Mouse (Mus musculus) CH12.LX (cell line): Measurements from ENCODE around the gene Lsm2. TPM values are rescaled to one million over a fixed set of nuclear protein-coding genes. Genes with fewer than 3 reads are reported as not detected.

Experiments used
- DNase-seq: peaks from one replicate; pipeline ENCODE4 v3.0.0-alpha.2; 2013; ENCODE audit errors: extremely low read depth
- H3K27ac ChIP-seq: 2 replicates; pipeline ENCODE4 v1.5.1; 2012; ENCODE audit warnings: low read depth, mild to moderate bottlenecking, control low read depth, moderate library complexity; ENCODE audit not compliant: insufficient read depth
- H3K27me3 ChIP-seq: replicated peaks from 2 replicates; pipeline ENCODE3; 2012; ENCODE audit warnings: inconsistent platforms
- H3K36me3 ChIP-seq, 2 experiments: replicated peaks in 1 of 2; 2 replicates each; pipeline versions ENCODE3 to v1.6.1; 2012; ENCODE audit warnings: inconsistent platforms in 1 of 2, low read length in 1 of 2, mild to moderate bottlenecking in 1 of 2, mixed read lengths in 1 of 2, moderate library complexity in 1 of 2; ENCODE audit not compliant: control insufficient read depth in 1 of 2, insufficient read depth in 1 of 2
- H3K4me1 ChIP-seq, 2 experiments: 2 replicates each; pipeline ENCODE4 v1.6.1; 2012; ENCODE audit warnings: inconsistent platforms in 1 of 2, moderate library complexity in 1 of 2; ENCODE audit not compliant: insufficient read depth in 2 of 2, control insufficient read depth in 1 of 2
- H3K4me2 ChIP-seq: 2 replicates; pipeline ENCODE4 v1.6.1; 2012; ENCODE audit warnings: low read depth, mild to moderate bottlenecking, control low read depth; ENCODE audit not compliant: poor library complexity, insufficient read depth, severe bottlenecking
- H3K4me3 ChIP-seq, 3 experiments: fragments of 150-350 bp in 1 of 3; sonication (generic) in 1 of 3; replicated peaks in 1 of 3; 2 replicates each; pipeline versions ENCODE3 to v1.5.1; 2011 to 2012; ENCODE audit warnings: low read depth in 2 of 3, low read length in 2 of 3, mild to moderate bottlenecking in 2 of 3, moderate library complexity in 2 of 3, control low read depth in 1 of 3, improper control_type of control experiment in 1 of 3, inconsistent platforms in 1 of 3, mixed read lengths in 1 of 3; ENCODE audit not compliant: poor library complexity in 1 of 3
- H3K79me2 ChIP-seq: replicated peaks from 2 replicates; pipeline ENCODE4 v1.6.1; 2012; ENCODE audit warnings: mild to moderate bottlenecking, moderate library complexity; ENCODE audit not compliant: control insufficient read depth, poor library complexity, insufficient read depth, severe bottlenecking; ENCODE audit errors: extremely low read depth
- H3K9ac ChIP-seq: 2 replicates; pipeline ENCODE4 v1.6.1; 2012; ENCODE audit warnings: low read depth, mild to moderate bottlenecking, control low read depth, moderate library complexity; ENCODE audit not compliant: insufficient read depth
- H3K9me3 ChIP-seq: replicated peaks from 2 replicates; pipeline ENCODE3; 2012; ENCODE audit warnings: low read length, inconsistent platforms, mixed read lengths
- BHLHE40 ChIP-seq: IDR thresholded peaks from 2 replicates; pipeline ENCODE4 v1.6.1; 2011; ENCODE audit warnings: mild to moderate bottlenecking, low read depth, low read length, improper control_type of control experiment
- CHD1 ChIP-seq: IDR thresholded peaks from 2 replicates; pipeline ENCODE4 v1.6.1; 2012; ENCODE audit warnings: low read depth, low read length, improper control_type of control experiment, inconsistent platforms
- CHD2 ChIP-seq: IDR thresholded peaks from 2 replicates; pipeline ENCODE4 v1.6.1; 2011; ENCODE audit warnings: low read length, improper control_type of control experiment
- CTCF ChIP-seq, 2 experiments: IDR thresholded peaks in 1 of 2; conservative IDR thresholded peaks in 1 of 2; 2 replicates each; pipeline ENCODE4 v1.5.1; 2011 to 2012; ENCODE audit warnings: low read depth in 2 of 2, low read length in 2 of 2, improper control_type of control experiment in 1 of 2, inconsistent platforms in 1 of 2, mild to moderate bottlenecking in 1 of 2, moderate library complexity in 1 of 2
- ELF1 ChIP-seq: IDR thresholded peaks from 2 replicates; pipeline ENCODE4 v1.6.1; 2014; ENCODE audit warnings: low read depth, mild to moderate bottlenecking, inconsistent platforms, low read length, improper control_type of control experiment
- EP300 ChIP-seq: IDR thresholded peaks from 2 replicates; pipeline ENCODE4 v1.6.1; 2011; ENCODE audit warnings: low read length, improper control_type of control experiment
- ETS1 ChIP-seq: conservative IDR thresholded peaks from 2 replicates; pipeline ENCODE4 v1.6.1; 2012; ENCODE audit warnings: low read depth, mild to moderate bottlenecking, inconsistent platforms, low read length, improper control_type of control experiment, moderate library complexity
- GABPA ChIP-seq: IDR thresholded peaks from 2 replicates; pipeline ENCODE4 v1.6.1; 2012; ENCODE audit warnings: low read depth, low read length, improper control_type of control experiment, inconsistent platforms; ENCODE audit not compliant: insufficient replicate concordance
- HCFC1 ChIP-seq: IDR thresholded peaks from 2 replicates; pipeline ENCODE4 v1.6.1; 2012; ENCODE audit warnings: low read depth, mild to moderate bottlenecking, inconsistent platforms, low read length, improper control_type of control experiment
- IRF4 ChIP-seq: IDR thresholded peaks from 2 replicates; pipeline ENCODE4 v1.6.1; 2014; ENCODE audit warnings: low read depth, mild to moderate bottlenecking, inconsistent platforms, low read length, improper control_type of control experiment
- KAT2A ChIP-seq: IDR thresholded peaks from 2 replicates; pipeline ENCODE4 v1.6.1; 2012; ENCODE audit warnings: low read length, improper control_type of control experiment, inconsistent platforms; ENCODE audit not compliant: insufficient replicate concordance
- MAX ChIP-seq: IDR thresholded peaks from 2 replicates; pipeline ENCODE4 v1.6.1; 2011; ENCODE audit warnings: low read length, improper control_type of control experiment
- MAZ ChIP-seq: IDR thresholded peaks from 2 replicates; pipeline ENCODE4 v1.6.1; 2012; ENCODE audit warnings: low read depth, mild to moderate bottlenecking, inconsistent platforms, low read length, improper control_type of control experiment, moderate library complexity
- MEF2A ChIP-seq: IDR thresholded peaks from 2 replicates; pipeline ENCODE4 v1.6.1; 2014; ENCODE audit warnings: low read depth, mild to moderate bottlenecking, inconsistent platforms, low read length, improper control_type of control experiment, borderline replicate concordance
- MXI1 ChIP-seq: IDR thresholded peaks from 2 replicates; pipeline ENCODE4 v1.6.1; 2011; ENCODE audit warnings: mild to moderate bottlenecking, low read depth, low read length, improper control_type of control experiment
- NELFE ChIP-seq: IDR thresholded peaks from 2 replicates; pipeline ENCODE4 v1.6.1; 2011; ENCODE audit warnings: low read depth, low read length, improper control_type of control experiment
- POLR2A ChIP-seq: IDR thresholded peaks from 2 replicates; pipeline ENCODE4 v1.6.1; 2011; ENCODE audit warnings: low read depth, mild to moderate bottlenecking, improper control_type of control experiment, low read length
- POLR2AphosphoS2 ChIP-seq: IDR thresholded peaks from 2 replicates; pipeline ENCODE4 v1.6.1; 2011; ENCODE audit warnings: low read depth, low read length, improper control_type of control experiment
- RCOR1 ChIP-seq: conservative IDR thresholded peaks from 2 replicates; pipeline ENCODE4 v1.6.1; 2012; ENCODE audit warnings: low read depth, mild to moderate bottlenecking, inconsistent platforms, low read length, improper control_type of control experiment
- SIN3A ChIP-seq: IDR thresholded peaks from 2 replicates; pipeline ENCODE4 v1.6.1; 2012; ENCODE audit warnings: low read length, improper control_type of control experiment, inconsistent platforms
- TBP ChIP-seq: conservative IDR thresholded peaks from 2 replicates; pipeline ENCODE4 v1.6.1; 2011; ENCODE audit warnings: low read depth, low read length, improper control_type of control experiment
- TCF12 ChIP-seq: IDR thresholded peaks from 2 replicates; pipeline ENCODE4 v1.6.1; 2014; ENCODE audit warnings: low read depth, mild to moderate bottlenecking, inconsistent platforms, low read length, improper control_type of control experiment
- UBTF ChIP-seq: IDR thresholded peaks from 2 replicates; pipeline ENCODE4 v1.6.1; 2012; ENCODE audit warnings: low read depth, mild to moderate bottlenecking, inconsistent platforms, low read length, improper control_type of control experiment, moderate library complexity
- USF2 ChIP-seq: conservative IDR thresholded peaks from 2 replicates; pipeline ENCODE4 v1.6.1; 2011; ENCODE audit warnings: low read depth, low read length, improper control_type of control experiment
- ZKSCAN1 ChIP-seq: IDR thresholded peaks from 2 replicates; pipeline ENCODE4 v1.6.1; 2012; ENCODE audit warnings: low read depth, inconsistent platforms, low read length, improper control_type of control experiment, borderline replicate concordance
- ZMIZ1 ChIP-seq: IDR thresholded peaks from 2 replicates; pipeline ENCODE4 v1.6.1; 2012; ENCODE audit warnings: low read depth, mild to moderate bottlenecking, inconsistent platforms, low read length, improper control_type of control experiment
- ZNF384 ChIP-seq: IDR thresholded peaks from 2 replicates; pipeline ENCODE4 v1.6.1; 2012; ENCODE audit warnings: low read depth, low read length, improper control_type of control experiment, inconsistent platforms
- dilution Hi-C: fragments of 300-500 bp; cut with MboI; formaldehyde crosslinking; loops from 2 replicates; pipeline ENCODE4 v1.14.3; 2020; ENCODE audit warnings: low sequenced_read_pairs; ENCODE audit not compliant: extremely low pct_unique_long_range_greater_than_20kb, extremely low pct_ligation_motif_present
- in situ Hi-C: fragments of 300-500 bp; cut with MboI; formaldehyde crosslinking; loops from 3 replicates; pipeline ENCODE4 v1.14.3; 2019; ENCODE audit warnings: low sequenced_read_pairs, low pct_ligation_motif_present, low pct_unique_long_range_greater_than_20kb, mixed read lengths
- polyA plus RNA-seq: library from polyadenylated mRNA; unstranded; fragments of >175 nt; gene quantifications from 2 replicates; pipeline ENCODE4 v1.2.1, GENCODE M21; 2012; ENCODE audit warnings: low read depth; ENCODE audit not compliant: insufficient read length
- total RNA-seq, 2 experiments: library from RNA; depleted of rRNA; stranded (reverse); fragments of 300-350 nt in 1 of 2; fragments of >200 nt in 1 of 2; gene quantifications; 2 replicates each; pipeline ENCODE4 v1.2.3; 2012 to 2014

Gene Lsm2
- total and polyA plus RNA-seq, 3 experiments = 104 to 345 (median 135) TPM

- dilution Hi-C loops = no loop called here
- no peak for DNase-seq
- peaks cover 0 to 23% of the 10 kb centered on the region in 2 experiments; a peak in 2 of 4 replicates for H3K4me1 ChIP-seq
- H3K79me2 ChIP-seq = peaks cover 4% of the 10 kb centered on the region; the same call in 1 of the 2 replicates
- H3K9me3 ChIP-seq = no peaks in the 10 kb centered on the region
- no peak overlapping the region for H3K4me3 ChIP-seq
- in situ Hi-C loops = loop anchor here (10.0 kb wide), 1 partner anchor 222 kb away; the partner anchor contains the start of genes Atp6v1g2 and Nfkbil1
- no peak overlapping the region for H3K9ac ChIP-seq
- H3K4me2 ChIP-seq = no peak overlapping the region
- peaks cover 87 to 98% of the 10 kb centered on the region in 2 experiments for H3K36me3 ChIP-seq
- H3K27ac ChIP-seq = no peak overlapping the region
- H3K27me3 ChIP-seq = no peaks in the 10 kb centered on the region
- TF ChIP-seq MAZ (no peak), BHLHE40 (no peak), ETS1 (no peak), SIN3A (no peak), CHD2 (no peak), MXI1 (no peak), POLR2A (no peak), MEF2A (no peak), GABPA (no peak), MAX (no peak), RCOR1 (no peak), HCFC1 (no peak), ZKSCAN1 (no peak), IRF4 (no peak), KAT2A (no peak)
Observed at GRCm38 (mm10) chr17:35012430-35012829, 30.8 kb downstream of the Lsm2 start.

GRCm38 (mm10) chr17:35013221-35013620 lies 31.6 kb downstream of the Lsm2 start:
- DNase-seq = no peak
- no peak overlapping the region for H3K4me3 ChIP-seq
- no peaks in the 10 kb centered on the region for H3K27me3 ChIP-seq
- no peak overlapping the region for H3K4me2 ChIP-seq
- H3K27ac ChIP-seq = no peak overlapping the region
- dilution Hi-C loops = no loop called here
- peaks cover 81 to 99% of the 10 kb centered on the region in 2 experiments for H3K36me3 ChIP-seq
- TF ChIP-seq EP300 (no peak), ETS1 (no peak), BHLHE40 (no peak), KAT2A (no peak), TBP (no peak), CHD1 (no peak), TCF12 (no peak), CTCF (conservative IDR thresholded peaks at IDR 0.05 in 1 of 2, IDR thresholded peaks at IDR 0.05 in 1 of 2; ENCODE audit: low read depth in 2 of 2, low read length in 2 of 2) (no peak), MXI1 (no peak), ZNF384 (no peak), ZKSCAN1 (no peak), NELFE (no peak), UBTF (no peak), ELF1 (no peak), POLR2AphosphoS2 (no peak), USF2 (no peak), IRF4 (no peak), ZMIZ1 (no peak)
- no peak overlapping the region for H3K9ac ChIP-seq
- H3K4me1 ChIP-seq = peaks cover 0 to 17% of the 10 kb centered on the region in 2 experiments; a peak in 2 of 4 replicates
- peaks cover 3% of the 10 kb centered on the region; the same call in 1 of the 2 replicates for H3K79me2 ChIP-seq
- in situ Hi-C loops = loop anchor here (10.0 kb wide), 1 partner anchor 222 kb away; the partner anchor contains the start of genes Atp6v1g2 and Nfkbil1
- H3K9me3 ChIP-seq = no peaks in the 10 kb centered on the region
